Mouse (Mus musculus) colon, adult 2 months (tissue): ENCODE results near the gene Tm9sf2. TPM values are rescaled to one million over a fixed set of nuclear protein-coding genes. Genes with fewer than 3 reads are reported as not detected.

Experiments
- polyA plus RNA-seq: library from polyadenylated mRNA; depleted of rRNA; stranded (reverse); fragments of >200 nt; gene quantifications from 2 replicates; pipeline ENCODE4 v1.2.3, GENCODE M21; 2012; rRNA removed

Gene Tm9sf2
- polyA plus RNA-seq = 721 and 936 TPM in 2 replicates

DNA sequence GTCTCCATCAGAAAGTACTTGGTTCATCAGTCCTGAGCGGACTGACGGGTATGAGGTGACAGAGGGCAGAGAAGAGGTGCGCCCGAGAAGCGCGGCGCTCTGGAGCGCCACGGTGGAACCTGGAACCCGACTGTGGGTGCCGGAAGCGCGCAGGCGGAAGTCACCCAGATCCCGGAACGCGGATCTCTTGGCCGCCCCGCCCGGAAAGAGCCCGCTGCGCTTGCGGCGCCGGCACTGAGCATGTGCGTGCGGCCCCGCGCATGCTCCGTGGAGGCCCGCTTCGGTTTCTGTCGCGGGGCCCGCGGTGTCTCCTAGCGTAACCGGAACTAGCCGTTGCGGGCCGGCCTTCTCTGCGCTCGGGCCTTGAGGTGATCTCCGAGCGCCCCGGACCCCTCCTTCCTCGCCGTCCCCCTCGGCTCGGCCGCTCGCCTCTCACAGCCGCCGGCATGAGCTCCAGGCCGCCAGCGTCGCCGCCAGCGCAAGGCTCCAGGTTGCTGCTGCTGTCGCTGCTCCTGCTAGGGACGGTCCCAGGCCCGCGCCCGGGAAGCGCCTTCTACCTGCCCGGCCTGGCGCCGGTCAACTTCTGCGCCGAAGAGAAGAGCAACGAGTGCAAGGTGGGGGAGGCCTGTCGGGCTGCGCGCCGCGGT lies at the start of gene Tm9sf2:
Gene Tm9sf2, plus strand, starts transcription at position 217 of the 647 bp plus-strand sequence.

DNA sequence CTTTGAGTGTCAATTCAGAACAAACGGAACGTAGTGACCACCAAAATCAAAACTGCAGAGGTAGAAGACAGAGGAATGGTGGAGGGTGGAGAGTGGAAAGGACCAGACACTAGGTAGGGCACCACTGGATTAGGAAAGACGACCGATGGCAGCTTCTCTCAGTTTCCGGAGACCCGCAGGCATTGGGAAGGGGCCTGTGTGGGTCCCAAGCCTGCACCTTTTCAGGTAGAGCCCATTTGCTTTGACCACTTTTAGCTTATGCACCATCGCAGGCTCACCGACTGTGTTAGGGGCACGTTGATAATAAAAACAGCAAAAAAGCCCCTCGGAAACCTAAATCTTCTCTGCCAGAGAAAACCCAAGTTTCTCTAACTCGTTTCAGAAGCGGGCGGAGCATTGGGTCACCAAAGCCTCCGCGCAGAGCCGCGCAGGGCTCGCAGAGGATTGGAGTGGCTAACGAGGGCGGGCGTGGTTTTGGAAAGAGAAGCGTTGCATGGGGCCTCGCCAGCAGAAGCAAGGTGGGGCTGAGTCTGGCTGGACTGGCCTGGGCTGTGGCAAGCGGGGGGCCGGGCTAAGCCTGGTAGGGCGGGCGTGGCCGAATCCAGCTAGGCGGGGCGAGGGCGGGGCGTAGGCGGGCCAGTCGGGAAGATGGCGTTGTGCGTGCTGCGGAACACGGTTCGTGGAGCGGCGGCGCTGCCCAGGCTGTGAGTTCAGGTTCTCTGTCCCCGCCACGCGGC lies 74.4 kb downstream of the Tm9sf2 start, which contains the start of gene Clybl:
Gene Clybl, plus strand, starts transcription at position 627 of the 737 bp plus-strand sequence.

Other genes starting within 250 kb of the Tm9sf2 start
- 45.7 and 49.1 TPM in 2 replicates for gene Ubac2, start 228.4 kb upstream of the Tm9sf2 start, polyA plus RNA-seq
- 2.4 and 2.5 TPM in 2 replicates for gene Gpr18, start 191.3 kb upstream of the Tm9sf2 start, polyA plus RNA-seq
- gene Gpr183, start 141.8 kb upstream of the Tm9sf2 start, polyA plus RNA-seq = 1.7 and 1.9 TPM in 2 replicates
- not detected in 2 replicates for gene Timm8a2, start 72.4 kb upstream of the Tm9sf2 start, polyA plus RNA-seq
- gene Clybl, start 74.7 kb downstream of the Tm9sf2 start, polyA plus RNA-seq = 9.2 and 10.1 TPM in 2 replicates